Mouse (Mus musculus) E14TG2a.4 (cell line): Measurements from ENCODE around the gene Epb41l3.
"Not testable (repeated sequence)": the region's sequence is repeated elsewhere in the genome, so short reads cannot be mapped to it uniquely, and the experiment has no call there.

Experiments used
- H3K27me3 ChIP-seq: 2 replicates; pipeline ENCODE4 v1.6.1; 2014; ENCODE audit warnings: low read length, control low read depth; ENCODE audit not compliant: insufficient read depth
- H3K36me3 ChIP-seq: 2 replicates; pipeline ENCODE4 v1.6.1; 2014; ENCODE audit warnings: low read length, control low read depth; ENCODE audit not compliant: insufficient read depth
- H3K4me1 ChIP-seq: replicated peaks from 2 replicates; pipeline ENCODE4 v1.6.1; 2014; ENCODE audit warnings: low read depth, low read length, control low read depth
- H3K4me3 ChIP-seq: replicated peaks from 2 replicates; pipeline ENCODE4 v1.5.1; 2014; ENCODE audit warnings: mild to moderate bottlenecking, low read length
- H3K9me3 ChIP-seq: 2 replicates; pipeline ENCODE4 v1.6.1; 2014; ENCODE audit warnings: low read length, control low read depth
- CTCF ChIP-seq: conservative IDR thresholded peaks from 2 replicates; pipeline ENCODE4 v1.5.1; 2014; ENCODE audit warnings: low read length
- NANOG ChIP-seq: IDR thresholded peaks from 2 replicates; pipeline ENCODE4 v1.6.1; 2014; ENCODE audit warnings: borderline replicate concordance, low read length, mixed read lengths
- POU5F1 ChIP-seq: IDR thresholded peaks from 2 replicates; pipeline ENCODE4 v1.6.1; 2014; ENCODE audit warnings: low read length, borderline replicate concordance

Gene Epb41l3

DNA sequence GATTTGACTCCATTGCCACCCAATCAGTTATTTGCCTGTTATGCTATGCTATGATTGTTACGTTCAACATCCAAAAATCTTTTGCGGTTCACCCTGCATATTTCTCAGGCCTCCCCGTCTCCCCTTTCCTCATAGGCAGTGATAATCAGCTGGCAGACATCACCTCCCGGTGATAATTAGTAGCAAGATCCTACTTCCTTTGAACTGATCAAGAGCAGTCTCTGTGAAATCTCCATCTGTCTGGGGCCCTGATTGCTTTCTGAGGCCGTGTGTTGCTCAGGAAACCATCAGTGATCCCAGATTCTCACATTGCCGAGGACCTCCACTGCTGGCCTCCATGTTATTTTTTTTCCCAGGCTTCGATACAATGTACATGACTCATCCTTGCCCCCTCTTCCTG is 22.5 kb downstream of the Epb41l3 start:
- TF ChIP-seq CTCF: no peak
- TF ChIP-seq NANOG: no peak
- no peak for TF ChIP-seq POU5F1
- Histone ChIP-seq H3K27me3 (no peaks in the 10 kb centered on the region), H3K4me3 (no peak overlapping the region), H3K9me3 (no peaks in the 10 kb centered on the region), H3K36me3 (no peaks in the 10 kb centered on the region), H3K4me1 (no peaks in the 10 kb centered on the region)

DNA sequence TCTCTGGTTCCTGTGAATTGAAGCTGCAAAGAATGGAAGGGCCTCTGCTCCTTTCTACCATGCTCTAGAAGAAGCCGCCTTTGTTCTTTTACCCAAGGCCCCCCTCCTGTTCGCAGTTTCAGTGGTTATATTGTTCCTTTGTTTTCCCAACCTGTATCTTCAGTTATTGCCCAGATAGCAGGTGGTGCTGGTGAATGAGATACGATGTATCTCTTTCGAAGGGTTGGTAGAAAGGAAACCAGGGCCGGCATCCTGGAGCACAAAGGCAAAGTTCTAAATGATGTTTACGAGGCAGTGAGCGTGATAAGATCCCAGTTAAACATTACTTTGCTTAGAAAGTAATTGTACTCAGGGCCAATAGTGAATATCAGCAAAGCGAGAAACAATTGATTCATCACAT is 27.8 kb downstream of the Epb41l3 start:
- H3K36me3 ChIP-seq: no peaks in the 10 kb centered on the region
- no peak overlapping the region for H3K4me3 ChIP-seq
- no peaks in the 10 kb centered on the region for H3K4me1 ChIP-seq
- no peak for TF ChIP-seq NANOG
- TF ChIP-seq CTCF: no peak
- no peak for TF ChIP-seq POU5F1
- H3K27me3 ChIP-seq: no peaks in the 10 kb centered on the region
- H3K9me3 ChIP-seq: no peaks in the 10 kb centered on the region

DNA sequence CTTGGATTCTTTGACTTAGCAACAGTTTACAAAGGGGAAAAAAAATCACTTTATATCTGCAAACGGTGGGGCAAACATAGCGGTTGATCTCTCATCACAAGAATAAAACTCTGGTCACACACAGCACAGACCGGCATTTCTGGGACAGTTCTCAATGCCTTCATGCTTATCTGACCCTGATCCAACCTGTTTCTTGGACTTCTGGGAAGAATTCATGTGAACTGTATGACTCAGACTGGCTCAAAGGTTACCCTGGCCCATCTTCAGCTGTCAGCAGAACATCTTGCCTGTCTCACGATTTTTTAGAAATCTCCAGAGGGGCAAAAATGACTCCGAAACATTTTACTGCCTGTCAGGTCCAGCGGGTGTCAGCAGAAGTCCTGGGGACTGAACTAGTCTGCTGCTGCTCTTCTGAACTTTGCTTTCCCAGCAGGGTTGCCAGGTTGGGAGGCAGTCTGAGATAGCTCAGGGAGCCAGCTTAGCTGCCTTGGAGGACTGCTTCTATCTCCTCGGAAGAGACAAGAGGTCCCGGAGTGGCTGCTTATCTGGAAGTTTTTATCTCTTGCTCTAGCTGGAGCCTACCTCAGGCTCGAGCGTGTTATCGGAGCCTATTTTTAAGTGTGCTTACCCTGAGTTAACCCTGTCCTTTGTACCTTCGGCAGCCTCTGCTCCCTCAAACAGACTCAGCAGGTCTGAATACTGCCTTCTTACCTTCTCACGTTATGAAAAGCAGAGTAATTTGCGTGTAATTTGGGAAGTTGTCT is 29.7 kb downstream of the Epb41l3 start:
- H3K9me3 ChIP-seq: no peaks in the 10 kb centered on the region
- no peak for TF ChIP-seq POU5F1
- no peak for TF ChIP-seq CTCF
- TF ChIP-seq NANOG: no peak
- H3K4me3 ChIP-seq: no peak overlapping the region
- H3K4me1 ChIP-seq: no peaks in the 10 kb centered on the region
- H3K27me3 ChIP-seq: no peaks in the 10 kb centered on the region
- H3K36me3 ChIP-seq: no peaks in the 10 kb centered on the region

DNA sequence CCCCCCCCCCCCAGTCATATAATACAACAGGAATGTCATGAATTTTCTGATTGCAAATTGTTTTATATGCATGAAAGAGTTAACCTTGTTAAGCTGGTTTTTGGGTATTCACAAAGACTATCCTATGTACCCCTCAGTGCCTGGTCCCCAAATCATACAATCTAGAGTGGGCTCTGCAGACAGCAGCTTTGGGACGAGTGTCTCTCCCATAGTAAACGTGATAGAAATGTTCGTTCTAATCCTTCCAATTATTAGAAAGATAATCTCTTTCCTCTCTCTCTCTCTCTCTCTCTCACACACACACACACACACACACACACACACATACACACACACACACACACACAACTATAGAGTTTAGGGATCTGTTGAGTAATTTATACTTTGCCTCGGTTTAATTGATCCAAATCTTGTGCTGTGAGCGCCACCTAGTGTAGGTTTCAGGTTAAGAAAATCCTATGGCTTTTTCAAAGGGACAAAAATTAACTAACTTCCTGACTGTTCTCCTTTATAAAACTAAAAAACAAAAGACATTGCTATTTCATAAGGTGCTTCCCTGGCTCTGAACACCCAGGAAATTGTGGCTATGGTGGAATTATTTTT is 30.4 kb downstream of the Epb41l3 start:
- Histone ChIP-seq H3K27me3 (no peaks in the 10 kb centered on the region), H3K4me3 (no peak overlapping the region), H3K9me3 (no peaks in the 10 kb centered on the region), H3K36me3 (no peaks in the 10 kb centered on the region), H3K4me1 (no peaks in the 10 kb centered on the region)
- TF ChIP-seq NANOG: no peak
- TF ChIP-seq POU5F1: no peak
- peak; percentile 48 for TF ChIP-seq CTCF

DNA sequence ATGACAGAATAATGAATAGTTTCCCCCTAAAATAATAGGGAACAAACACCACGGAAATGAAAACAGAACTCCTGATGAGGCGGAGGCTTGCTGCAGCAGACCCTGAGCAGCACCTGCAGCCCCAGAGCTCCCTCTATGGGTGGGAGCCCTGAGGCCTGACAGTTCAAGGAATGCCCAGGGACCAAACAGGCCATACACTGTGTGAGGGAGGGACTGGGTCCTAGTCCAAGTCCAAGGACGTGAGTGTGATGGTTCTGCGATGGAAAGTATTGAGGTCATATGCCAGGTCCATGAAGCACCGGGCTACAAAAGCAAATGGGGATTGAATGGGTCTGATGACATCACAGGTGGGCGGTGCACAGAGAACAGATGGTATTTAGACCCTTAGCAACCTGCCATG is 33.7 kb downstream of the Epb41l3 start:
- TF ChIP-seq CTCF: peak; percentile 46
- no peak for TF ChIP-seq POU5F1

DNA sequence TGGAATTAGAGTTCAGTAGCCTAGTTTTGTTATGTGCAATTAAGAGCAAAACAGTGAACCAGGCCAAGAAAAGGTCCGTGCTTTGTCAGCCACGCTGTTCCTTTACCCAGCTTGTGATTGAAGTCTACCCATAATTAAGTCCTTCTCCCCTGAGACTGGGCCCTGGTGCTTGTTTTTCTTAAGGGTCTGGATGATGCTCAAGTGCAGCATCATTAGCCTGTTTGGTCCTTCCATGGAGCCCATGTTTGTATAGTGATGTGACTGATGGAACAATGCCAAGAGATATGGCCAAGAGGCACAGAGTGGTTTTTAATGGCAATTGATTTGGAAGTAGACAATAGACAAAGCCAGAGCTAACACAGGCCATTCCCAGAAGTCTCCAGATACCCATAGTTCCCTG is 36.7 kb downstream of the Epb41l3 start:
- no peaks in the 10 kb centered on the region for H3K27me3 ChIP-seq
- no peaks in the 10 kb centered on the region for H3K36me3 ChIP-seq
- H3K4me1 ChIP-seq: no peaks in the 10 kb centered on the region
- H3K9me3 ChIP-seq: no peaks in the 10 kb centered on the region
- no peak overlapping the region for H3K4me3 ChIP-seq
- no peak for TF ChIP-seq NANOG
- TF ChIP-seq CTCF: no peak
- TF ChIP-seq POU5F1: no peak

More for the DNA sequence above, 33.7 kb downstream of the Epb41l3 start:
- Histone ChIP-seq H3K4me1 (no peaks in the 10 kb centered on the region), H3K9me3 (no peaks in the 10 kb centered on the region), H3K36me3 (no peaks in the 10 kb centered on the region), H3K27me3 (no peaks in the 10 kb centered on the region), H3K4me3 (no peak overlapping the region)

DNA sequence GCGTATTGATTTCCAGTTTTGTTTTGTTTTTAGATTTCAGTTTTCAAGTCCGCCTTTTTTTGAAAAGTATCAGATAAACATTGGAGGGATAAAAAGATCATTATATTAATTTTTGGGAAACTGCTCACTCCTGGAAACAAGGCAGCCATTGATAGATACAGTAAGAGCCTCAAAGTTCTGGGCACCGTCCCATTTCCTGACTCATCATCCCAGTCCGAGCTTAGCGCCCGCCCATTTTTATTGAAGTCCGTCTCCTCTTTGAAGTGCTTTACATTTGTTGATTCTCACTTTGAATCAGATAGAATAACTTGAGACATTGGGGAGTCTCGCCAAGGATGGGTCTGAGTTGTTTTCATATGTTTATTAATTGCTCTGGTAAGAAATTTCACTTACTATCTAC is 43.7 kb downstream of the Epb41l3 start:
- H3K4me1 ChIP-seq: peaks cover 28% of the 10 kb centered on the region
- TF ChIP-seq POU5F1 (no peak), NANOG (no peak), CTCF (no peak)
- H3K27me3 ChIP-seq: peaks cover 6% of the 10 kb centered on the region
- no peaks in the 10 kb centered on the region for H3K9me3 ChIP-seq
- no peak overlapping the region for H3K4me3 ChIP-seq
- H3K36me3 ChIP-seq: no peaks in the 10 kb centered on the region

DNA sequence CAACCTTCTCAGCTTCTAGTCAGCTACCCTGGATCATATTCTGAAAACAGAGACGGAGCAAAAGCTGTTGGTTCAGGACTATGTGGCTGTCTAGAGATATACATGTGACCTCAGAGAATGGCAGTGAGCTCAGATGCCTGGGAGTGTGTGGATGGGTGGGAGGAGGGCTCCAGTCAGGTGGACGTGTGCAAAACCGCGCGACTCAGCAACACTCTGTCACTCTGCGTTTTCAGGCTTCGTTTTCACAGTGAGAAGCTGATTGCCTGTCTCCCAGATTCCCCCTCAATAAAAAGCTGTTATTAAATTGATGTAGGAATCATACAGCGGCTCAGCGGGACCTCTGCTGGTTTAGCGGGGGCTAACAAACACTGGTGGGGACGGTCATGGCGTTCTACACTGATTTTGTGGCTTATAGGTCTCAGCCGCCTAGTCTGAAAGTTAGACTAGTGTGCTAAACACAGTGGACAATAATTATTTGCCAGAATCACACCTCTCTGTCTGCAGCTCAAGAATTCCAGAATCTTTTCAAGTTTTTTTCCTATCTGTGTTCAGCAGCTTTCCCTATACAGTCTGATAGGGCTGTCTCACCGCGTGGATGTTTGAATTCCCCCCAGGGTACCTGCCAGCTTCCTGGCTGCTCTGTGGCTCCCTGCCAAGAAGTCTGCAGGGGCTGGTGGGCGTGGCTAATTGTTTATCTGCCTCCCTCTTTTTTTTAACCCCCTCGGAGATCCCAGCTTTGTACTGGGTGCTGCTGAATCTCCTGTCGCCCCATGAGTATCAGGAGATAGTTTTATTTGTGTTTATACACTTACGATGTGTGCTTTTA is 45.3 kb downstream of the Epb41l3 start:
- Histone ChIP-seq H3K4me1 (peaks cover 28% of the 10 kb centered on the region), H3K36me3 (no peaks in the 10 kb centered on the region), H3K4me3 (peak overlapping the region; percentile 26), H3K9me3 (no peaks in the 10 kb centered on the region), H3K27me3 (peaks cover 6% of the 10 kb centered on the region)
- TF ChIP-seq POU5F1 (no peak), NANOG (no peak), CTCF (no peak)

DNA sequence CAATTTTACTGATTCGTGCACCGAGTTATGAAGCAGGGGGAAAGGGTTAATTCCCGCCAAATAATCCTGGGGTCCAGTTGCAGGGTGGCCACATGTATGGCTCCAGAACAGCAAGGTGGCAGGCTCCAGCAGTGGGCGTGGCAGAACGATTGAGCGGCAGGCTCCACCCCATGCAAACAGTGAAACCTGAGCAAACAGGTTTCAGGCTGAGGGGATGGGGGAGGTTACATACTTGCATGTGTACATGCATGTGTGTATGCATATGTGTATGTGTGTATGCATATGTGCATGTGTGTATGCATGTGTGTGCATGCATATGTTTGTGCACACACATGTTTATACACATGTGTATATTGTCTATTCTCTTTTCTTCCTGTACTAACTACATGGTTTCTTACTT is 46.9 kb downstream of the Epb41l3 start:
- not testable (repeated sequence) for H3K9me3 ChIP-seq, H3K27me3 ChIP-seq
- peaks cover 28% of the 10 kb centered on the region for H3K4me1 ChIP-seq

More for the DNA sequence above, 46.9 kb downstream of the Epb41l3 start:
- H3K36me3 ChIP-seq, H3K4me3 ChIP-seq: not testable (repeated sequence)
